Mouse (Mus musculus) cerebellum, adult 11-12 months (tissue): Measurements from ENCODE around the gene Pik3c2g.

Experiments
- DNase-seq: peaks from one replicate; pipeline ENCODE4 v3.0.0; 2022

Gene Pik3c2g

DNA sequence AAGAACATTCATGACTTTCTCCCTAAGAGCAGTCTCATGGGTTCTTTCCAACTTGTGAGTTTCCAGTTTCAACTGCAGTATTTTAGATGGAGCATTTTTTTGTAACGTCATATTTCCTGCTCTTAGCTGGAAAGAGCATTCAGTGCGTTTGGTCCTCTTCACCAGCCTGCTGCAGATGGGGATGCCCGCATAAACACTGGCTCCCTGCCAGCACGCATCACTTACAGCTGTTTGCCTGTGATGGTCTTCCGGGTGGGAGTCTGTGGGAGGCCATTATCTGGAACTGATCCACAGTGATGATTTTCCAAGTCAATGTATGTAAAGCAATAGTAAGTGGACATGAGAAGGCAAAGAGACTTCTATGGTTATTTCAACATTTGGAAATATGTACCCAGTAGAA lies 151.3 kb downstream of the Pik3c2g start:
- no peak for DNase-seq

DNA sequence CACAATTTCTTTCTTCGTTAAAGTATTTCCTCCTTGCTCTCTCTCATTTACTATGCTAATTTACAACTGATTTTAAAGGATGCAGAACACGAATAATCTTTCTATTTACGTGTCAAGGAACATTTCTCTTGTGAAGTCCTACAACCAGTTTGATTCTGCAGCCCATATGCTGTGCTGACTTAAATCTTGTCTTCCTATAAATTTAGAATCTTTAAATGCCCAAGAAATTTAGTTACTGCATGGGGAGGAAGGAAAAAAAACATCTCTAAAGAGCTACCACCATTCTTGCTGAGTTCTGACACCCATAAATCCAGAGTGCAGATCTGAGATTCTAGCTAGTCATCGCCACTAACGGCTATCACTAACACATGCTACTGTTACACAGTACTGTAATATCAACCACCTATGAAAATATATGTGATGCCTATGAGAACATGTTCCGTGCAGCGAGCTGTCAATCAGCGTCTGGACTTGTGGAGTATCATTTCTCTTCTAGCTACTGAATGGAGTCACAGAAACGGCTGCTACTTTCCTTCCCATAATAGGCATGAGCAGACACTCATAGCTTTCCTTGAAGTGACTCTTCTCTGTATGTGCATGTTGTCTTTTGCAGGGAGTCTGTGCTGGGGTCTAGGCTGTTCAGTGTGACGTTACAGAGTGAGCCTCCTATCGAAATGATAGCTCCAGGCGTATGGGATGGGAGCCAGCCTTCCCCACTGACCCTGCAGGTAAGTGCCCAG lies 155.8 kb downstream of the Pik3c2g start:
- DNase-seq = no peak

DNA sequence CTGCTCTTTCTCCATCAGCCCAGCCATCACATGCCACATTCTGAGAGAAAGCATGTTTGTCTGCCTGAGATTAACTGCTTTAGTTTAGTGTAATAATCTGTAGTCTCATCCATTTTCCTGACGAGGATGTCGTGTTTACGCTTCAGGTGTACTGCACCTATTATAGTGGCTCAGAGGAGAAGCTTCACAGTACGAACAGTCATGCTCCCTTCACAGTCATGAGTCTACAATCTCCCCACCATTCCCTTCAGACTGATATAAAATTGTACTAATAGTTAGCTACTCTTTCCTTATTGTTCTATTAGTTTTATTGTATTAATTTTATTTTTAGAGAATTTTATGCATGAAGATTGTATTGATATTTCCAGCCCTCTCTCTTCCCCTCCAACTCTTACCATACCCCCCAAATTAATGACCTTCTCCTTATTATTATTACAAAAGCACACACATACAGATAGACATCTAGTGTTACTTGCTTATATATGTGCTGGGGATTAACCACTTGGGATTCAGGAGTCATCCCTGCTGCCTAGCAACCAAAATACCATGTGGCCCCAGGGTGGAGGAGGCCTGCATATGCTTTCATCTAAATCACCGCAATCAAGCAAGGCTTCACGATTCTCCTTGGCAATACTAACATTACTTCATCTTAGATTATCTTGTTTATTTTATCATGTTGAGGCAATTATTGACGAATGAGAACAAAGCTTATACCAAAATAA lies 159.9 kb downstream of the Pik3c2g start:
- no peak for DNase-seq

DNA sequence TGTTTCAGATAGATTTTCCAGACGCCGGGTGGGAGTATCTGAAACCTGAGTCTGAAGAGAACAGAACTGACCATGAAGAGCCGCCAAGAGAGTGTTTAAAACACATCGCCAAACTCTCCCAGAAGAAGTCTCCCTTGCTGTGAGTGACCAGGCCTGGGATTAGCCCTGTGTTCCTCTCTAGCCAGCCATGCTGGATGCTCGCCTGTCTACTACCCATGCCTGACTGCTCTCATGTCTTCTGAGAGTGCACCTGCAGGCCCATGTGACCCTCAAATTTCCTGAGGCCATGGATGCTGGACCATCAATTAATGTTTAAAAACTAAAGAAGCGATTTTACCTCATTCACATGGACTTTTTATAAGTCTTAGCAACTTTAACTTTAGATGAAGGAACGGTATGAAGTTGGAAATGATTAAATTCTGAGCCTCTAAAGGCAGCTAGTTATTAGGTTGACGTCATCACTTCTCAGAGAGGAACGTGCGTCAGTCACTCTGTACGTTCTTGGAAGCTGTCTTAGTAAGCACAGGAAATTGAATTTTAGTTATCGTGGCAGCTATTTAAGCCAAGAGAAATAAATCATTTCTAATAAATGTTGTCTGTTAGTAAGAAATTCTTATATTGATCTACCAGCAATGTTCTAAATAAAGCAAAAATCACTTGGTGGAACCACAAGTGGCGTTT lies 161.2 kb downstream of the Pik3c2g start:
- no peak for DNase-seq

DNA sequence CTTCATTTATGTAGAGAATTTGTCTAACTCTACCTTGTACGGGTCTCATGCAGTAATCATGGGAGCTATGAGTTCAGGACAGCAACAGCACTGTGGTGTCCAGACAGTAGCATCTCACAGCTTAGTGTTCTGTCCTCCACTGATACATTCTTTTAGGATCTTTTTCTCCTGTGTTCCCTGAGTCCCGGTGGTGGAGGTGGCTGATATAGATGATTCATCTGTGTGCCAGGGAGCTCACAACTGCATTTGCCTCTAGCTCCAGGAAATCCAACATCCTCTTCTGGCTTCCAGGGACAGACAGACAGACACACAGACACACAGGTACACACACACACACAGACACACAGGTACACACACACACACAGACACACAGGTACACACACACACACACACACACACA lies 163.6 kb downstream of the Pik3c2g start:
- DNase-seq = no peak

DNA sequence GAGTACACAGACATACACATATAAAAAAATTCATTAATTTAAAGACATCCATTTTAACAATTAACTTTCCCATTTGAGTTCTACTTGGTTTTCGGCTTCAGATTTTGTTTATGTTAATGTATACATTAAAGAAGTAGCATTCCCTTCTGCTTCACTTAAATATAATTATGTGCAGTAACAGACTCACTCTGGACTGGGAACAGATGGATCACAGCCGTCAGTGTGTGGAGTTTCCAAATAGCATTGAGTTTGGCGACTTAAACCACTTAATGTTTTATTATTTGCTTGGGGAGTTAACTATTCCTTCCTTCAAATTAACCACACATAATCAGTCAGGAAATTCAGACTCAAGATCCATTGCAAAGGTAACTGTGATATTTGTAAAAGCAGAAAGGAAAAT lies 164.0 kb downstream of the Pik3c2g start:
- DNase-seq = no peak

DNA sequence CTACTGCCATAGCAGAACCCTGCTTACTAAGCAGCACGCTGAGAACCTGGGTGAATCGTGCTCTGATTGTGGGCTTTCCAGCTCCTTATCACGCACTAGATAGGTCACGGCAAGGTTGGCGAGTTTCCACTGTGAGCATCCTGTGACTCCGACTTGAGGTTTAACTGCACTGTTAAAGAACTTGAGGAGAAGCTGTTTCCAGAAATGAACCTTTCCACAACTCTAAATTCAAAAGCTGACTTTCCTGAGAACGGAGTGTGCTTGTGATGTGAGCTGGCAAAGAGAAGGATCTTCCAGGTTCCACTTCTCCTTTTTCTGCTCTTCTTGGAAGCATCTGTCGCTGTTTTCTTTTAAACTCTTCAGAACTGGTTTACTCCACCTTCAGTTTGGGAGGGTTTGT lies 170.9 kb downstream of the Pik3c2g start:
- DNase-seq = no peak

DNA sequence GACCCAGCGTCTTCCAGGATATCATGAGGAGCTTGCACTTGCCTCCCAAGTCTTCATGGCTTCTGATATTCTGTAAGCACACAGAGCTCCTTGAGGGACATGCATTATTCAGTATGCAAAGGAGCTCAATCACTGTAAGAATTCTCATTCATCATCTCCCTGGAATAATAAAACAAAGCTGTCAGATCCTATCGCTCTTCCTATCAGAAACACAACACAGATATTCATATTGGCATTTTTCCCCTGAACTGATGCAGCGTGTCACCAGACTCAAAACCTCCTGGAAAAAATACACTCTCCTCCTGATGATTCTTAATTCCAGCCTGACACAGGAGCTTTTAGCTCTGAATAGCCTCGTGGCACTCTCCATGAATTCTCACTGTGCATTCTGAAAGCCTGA lies 174.0 kb downstream of the Pik3c2g start:
- DNase-seq = no peak

DNA sequence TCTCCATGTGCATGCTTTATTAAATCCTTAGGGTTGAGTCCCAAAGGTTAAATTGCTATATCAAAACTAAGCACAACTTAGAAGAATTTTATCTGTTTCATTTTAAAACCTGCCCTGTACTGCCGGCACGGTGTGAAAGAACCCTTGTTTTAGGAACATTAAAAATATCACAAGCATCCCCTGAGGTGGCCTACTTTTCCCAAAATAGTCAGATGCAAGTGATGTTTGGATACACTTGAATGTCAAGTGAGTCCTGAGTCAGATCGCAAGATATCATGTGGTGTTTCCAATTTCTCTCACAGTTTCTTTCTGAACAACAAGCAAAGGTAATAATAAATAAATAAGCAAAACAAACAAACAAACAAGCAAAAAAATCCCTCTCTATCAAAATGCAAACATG lies 177.4 kb downstream of the Pik3c2g start:
- DNase-seq = no peak

DNA sequence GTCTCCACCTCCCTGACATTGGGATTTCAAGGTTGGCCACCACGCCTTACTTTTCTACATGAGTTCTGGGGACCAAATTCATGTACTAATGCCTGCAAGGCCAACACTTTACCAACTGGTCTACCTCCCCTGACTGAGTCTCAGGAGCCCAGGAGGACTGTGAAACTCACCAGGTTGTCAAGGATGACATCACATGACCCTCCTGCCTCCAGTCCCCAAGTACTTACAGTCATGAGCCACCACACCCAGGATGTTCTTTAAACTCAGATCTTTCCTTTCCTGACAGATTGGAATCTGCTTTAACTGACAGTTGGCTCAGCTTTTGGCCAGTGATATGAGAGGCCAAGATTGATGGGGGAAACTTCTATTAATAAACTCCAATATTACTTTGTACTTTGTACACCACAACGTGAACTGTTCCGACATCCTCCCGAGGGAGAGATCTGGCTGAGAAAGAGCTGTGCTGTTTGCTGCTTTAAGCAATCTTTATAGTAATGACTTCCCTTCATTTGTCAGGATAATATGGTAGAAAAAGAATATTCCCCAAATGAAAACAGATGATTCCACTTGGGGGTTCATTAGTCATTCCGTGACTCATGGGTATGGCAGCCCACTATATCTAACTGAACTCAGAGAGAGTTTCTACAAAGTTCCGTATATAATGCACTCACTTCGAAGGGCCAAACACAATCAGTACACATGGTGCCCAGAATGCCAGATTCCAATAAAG lies 182.9 kb downstream of the Pik3c2g start:
- DNase-seq = no peak

DNA sequence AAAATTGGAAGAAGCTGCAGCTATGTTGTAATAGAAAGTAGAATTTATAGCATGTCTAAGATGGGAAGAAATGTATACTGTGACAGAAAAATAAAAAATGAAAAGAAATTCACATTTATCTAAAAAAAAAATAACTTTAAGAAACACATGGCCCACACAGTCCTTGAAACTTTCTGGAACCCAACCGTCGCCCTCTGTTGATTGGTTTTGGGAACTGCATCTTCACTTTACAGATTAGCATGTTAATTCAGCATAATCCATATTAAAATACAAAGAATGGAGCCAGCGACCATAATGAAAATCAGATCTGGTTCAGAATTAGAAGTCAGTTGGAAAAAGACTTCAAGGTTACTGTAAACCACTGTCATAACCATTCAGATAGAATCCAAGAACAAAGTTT lies 183.5 kb downstream of the Pik3c2g start:
- no peak for DNase-seq

DNA sequence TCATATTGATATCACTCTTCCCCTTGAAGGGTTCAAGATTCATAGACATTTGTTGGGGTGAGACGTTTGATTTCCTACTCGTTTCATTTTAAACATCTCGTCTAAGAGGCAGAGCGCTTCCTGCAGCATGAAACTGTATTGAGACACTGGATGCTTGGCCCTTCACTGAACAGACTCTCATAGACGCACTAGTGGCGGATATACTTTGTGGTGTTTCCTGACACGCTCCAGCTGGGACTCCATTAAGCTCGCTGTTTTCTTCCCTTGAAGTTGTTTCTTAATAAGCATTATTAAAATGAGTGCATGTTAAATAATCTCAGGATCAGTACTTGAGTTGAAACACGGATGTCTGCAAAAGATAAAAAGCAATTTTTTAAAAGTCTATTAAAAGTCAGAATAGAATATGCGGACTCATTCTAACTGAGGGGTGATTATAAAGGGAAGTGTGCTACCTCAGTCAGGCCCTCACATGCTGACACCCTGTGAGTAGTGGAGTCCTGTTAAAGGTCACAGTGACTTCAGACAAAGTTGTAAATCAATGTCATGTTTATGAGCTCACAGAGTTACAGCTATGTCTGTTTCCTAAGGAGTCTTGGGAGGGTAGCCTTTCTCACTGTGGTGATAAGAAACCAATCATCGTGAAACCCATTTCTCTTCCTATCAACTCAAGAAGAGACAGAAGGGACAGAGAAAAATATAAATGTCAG lies 190.7 kb downstream of the Pik3c2g start:
- DNase-seq = no peak

DNA sequence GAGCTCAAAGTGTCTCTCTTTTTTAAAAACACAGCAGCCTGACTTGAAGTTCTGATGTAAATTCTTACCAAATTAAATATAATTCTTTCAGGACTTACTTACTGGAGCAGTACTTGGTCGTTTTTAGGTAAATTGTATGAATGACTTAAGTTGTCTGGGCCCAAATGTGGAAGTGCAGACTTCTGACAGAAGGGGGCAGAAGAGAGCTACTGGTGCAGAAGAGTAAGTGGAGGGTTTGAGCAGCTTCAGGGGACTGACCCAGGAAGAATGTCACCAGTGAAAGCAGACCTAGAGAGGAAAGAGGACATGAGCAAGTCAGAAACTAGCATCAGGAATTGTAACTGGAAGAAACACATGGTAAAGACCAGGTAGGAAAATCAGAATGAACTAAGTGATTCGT lies 193.0 kb downstream of the Pik3c2g start:
- DNase-seq = no peak

DNA sequence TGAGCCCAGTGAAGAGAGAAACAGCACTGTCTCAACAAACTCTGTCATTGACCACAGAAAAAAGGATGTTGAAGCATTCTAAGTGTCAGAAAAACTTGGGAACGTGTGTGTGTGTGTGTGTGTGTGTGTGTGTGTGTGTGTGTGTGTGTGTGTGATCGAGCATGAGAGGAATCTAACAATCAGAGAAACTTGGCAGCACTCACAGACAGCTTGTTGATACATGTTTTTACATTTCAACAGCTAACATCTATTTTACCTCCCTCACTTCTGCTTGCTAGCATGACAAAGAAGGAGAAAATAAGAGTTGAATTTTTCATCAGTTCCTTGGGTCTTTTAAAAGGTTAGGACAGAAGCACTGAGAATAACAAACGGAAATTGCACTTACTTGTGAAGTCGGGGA lies 202.5 kb downstream of the Pik3c2g start:
- no peak for DNase-seq

DNA sequence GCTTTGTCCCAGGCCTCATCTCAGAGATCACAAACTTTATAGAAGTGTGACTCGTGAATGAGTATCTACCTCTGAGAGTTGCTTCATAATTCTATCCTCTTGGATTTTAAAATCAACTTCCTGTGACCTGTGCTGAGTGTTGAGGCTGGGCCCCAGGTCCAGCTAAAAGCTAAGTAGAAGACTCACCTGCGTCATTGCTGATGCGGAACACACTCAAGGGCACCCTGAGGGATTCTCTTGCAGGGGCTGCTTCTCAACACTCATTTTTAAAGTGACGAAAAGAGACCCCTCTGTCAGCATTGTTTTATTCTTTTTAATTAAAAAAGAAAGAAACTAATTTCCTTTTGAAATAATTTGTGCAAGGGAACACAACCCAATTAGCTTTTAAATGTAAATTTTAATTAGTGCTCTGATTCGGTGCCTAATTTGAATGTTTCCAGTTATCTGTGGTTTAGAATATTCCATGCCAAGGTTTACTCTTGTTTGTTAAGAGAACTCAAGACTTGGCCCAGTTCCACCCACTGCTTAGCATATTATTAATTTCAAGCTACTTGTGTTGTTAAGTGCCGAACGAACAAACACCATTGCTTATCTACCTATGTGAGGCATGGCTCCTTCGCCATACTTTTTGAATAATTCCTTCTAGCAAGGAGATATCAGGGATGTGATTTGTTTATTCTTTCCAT lies 212.7 kb downstream of the Pik3c2g start:
- DNase-seq = no peak

DNA sequence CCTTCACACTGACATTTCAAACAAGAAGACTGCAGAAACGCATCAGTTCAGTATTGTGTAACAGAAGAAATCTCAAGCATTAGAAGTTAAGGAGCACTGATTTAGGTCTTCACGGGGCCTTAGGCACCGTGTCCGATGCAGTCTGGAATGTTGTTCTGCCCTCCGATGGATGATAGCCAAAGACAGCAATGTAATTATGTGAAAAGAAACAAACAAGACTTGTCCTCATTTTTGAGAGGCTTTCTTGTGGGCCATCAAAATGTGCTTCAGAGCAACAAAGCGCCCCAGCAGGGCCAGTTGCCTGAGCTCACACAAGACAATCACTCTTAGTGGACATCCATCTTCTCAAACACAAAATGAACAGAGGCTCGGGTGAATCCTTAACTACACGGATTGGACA lies 234.9 kb downstream of the Pik3c2g start:
- peak; percentile 4 for DNase-seq

DNA sequence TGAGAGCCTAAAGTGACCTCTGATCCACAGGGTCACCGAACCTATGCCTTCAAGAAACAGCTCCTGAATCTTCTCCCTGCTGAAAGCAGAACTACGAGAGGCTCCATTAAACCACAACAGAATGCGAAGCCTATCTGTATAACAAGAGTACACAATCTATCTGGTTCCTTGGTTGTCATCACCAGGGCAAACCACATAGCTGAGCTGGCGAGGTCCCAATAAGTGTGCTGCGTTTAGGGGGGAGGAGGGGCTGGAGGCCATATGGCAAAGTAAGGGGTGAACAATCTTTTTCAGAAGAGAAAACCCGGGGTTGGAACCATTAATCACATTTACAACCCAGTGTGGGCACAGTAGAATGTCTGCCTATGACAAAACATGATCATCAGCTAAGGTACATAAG lies 251.2 kb downstream of the Pik3c2g start:
- DNase-seq = no peak

DNA sequence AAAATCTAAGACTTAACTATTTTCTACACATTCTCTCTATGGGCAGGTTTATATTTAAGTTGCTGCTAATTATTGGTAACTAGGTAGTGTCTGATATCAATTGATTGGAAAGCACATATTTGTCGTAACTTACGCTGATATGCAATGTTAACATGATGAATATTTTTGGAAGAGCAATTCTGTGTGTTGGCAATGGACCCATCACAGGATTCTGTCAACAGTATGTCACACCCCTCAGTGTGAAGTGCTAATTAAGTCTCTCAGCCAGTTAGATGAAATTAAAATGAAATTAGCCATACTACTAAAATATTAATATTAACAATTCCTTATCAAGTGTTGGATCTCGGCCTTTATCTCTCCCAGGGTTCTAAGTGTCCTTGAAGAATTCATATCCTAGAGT lies 251.7 kb downstream of the Pik3c2g start:
- DNase-seq = no peak

DNA sequence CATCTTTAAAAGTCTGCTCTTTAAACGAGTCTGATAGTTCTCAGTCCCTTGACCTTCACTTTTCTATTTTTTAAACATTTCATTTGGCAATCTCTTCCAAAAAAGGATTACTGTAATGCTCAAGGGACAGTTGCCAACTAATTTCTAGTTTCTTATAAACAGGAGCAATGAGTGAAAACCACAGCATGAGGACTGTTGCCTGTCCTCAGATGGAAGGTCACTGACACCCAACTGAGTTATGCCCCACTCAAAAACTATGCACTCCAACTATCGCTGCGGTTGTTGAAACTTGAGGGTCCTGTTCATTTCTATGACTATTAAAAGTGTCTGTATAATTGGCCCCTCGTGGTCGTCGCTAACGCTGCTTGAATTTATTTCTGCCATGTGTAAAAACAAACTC lies 252.9 kb downstream of the Pik3c2g start:
- DNase-seq = no peak

DNA sequence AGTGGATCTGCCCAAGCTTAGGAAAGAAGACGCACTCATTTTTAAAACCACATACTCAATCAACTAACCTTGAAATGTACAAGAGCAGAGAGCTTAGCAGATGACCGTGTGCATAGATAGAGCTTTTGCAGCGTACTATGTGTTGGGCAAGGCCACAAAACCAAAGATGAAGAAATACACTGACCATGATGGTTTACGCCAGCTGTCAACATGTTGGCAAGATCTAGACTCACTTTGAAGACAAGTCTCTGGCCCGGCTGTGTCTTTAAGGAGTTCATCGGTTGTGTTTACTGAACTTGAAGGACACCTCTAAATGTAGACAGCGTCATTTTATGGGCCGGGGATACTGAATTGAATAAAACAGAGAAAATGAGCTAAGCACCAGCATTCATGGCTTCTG lies 254.3 kb downstream of the Pik3c2g start:
- DNase-seq = no peak

DNA sequence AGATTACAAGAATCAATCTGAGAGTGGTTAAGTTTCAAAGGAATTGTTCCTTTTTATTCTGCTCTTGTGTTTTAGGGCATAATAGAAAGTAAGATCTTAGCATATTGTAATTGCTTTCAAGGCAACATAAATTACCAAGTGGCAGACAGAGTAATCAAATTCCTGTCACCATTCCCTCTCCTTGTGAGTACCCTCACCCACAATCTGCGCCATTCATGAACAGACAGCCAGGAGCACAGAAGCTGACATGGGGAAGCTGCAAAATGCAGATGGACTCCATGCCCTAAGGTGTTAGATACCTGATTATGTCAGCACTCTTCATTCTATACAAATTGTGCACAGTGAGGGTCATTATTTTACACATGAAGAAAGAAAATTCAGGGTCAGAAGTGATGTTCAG lies 255.6 kb downstream of the Pik3c2g start:
- no peak for DNase-seq

DNA sequence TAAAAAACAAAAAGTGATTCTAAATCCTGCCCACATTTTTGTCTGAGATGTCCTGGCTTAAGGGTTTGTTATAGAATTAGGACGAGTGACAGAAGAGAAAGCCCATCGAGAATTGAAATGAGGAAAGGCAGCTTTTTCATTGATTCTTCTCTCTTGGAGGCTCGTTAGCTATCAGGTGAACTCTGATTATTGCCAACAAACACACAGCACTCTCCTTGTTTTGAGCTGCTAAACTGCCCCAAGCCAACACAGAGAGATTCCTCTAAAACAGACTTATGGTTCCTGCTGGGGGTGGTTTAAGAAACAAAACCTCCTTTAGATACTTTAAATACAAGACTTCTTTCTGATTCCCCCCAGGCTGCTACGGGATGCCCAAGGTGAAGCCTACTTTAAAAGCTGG lies 256.5 kb downstream of the Pik3c2g start:
- DNase-seq = no peak
